Mouse (Mus musculus) stomach, postnatal 0 days (tissue): Measurements from ENCODE around the gene Gm10985.

Experiments used
- CTCF ChIP-seq: IDR thresholded peaks from 2 replicates; pipeline ENCODE4 v1.5.1; 2016; ENCODE audit warnings: antibody characterized with exemption, low read depth, mild to moderate bottlenecking, moderate library complexity
- EP300 ChIP-seq: optimal IDR thresholded peaks from 2 replicates; pipeline ENCODE3; 2016; ENCODE audit warnings: antibody characterized with exemption

DNA sequence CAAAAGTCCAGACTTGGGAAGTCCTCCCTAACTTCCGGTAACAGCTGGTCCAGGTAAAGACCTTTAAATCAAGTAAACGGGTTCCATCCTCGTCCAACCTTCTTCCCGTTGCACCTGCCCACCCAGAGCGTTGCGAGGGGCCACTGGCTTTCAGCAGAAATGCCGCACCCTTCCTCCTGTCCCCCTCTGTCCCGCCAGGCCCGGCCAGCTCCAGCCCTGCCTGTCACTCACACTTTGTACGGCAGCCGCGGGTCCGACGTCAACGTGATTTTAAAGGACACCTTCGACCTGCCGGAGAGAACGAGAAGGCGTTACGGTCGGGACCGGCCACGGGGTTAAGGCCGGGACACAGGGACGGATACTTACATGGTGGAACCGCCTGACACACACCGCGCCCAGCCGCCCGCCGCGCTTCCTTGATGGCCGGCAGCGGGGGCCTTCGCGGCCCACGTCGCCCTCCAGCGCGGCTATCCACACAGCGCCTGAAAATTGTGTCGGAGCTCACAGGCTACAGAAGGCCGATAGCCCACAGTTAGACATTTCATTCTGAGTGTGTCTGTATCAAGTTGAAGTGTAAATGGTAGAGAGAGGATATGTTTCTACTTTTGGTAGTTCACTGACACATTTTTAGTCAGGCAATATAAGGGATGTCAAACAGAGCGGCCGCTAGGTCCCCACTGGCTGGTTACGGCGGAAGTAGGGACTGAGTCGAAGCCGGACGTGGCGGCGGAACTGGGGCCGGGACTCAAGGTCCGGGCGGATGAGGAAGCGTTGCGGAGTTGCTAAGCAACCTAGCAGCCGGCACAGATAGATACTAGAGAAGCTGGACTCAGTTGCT, 18.7 kb downstream of the Gm10985 start, which contains the start of gene Ufm1:
- TF ChIP-seq CTCF (peak; percentile 23; the same call in 1 of the 2 replicates), EP300 (peak; percentile 98)
